Mouse (Mus musculus) mature B cell (primary cell): ENCODE data around the gene Rbm4b.

Experiments used
- in situ Hi-C: fragments of 300-500 bp; cut with MboI; formaldehyde crosslinking; loops from 2 replicates; pipeline ENCODE4 v1.14.3; 2019

Rbm4b gene

DNA sequence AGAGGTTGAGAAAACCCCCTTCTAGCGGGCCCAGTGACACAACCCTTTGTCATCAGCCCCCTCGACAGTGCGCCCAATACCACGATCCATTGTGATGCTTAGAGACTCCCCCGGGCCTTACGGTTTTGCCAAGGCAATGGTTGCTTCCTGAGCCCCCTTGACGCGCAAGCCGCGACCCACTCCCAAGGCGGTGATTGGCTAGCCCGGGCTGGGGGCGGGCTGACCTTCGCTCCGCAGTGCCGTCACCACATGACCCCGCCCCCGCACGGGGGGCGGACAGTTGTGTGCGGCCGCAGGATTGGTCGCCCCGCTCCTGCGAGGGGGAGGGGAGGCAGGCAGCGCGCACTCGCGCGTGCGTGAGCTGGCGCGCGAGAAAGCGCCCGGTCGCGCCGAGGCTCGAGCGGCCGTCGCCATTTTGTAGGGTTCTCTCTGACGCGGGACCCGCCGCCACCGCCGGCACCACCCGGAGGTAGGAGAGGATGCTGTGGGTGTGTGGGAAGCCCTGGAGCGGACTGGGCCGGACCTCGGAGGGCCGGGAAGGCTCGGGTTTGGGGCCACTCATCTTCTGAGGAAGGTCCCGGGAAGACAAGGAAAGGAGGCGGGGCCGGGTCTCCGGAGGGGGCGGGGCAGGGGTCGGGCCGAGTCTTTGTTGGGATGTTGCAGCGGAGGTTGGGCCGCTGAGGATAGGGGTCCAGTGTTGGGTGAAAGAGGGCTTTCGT, at the start of gene Rbm4b:
Gene Rbm4b, plus strand, starts transcription at position 305 of the 719 bp plus-strand sequence.
- in situ Hi-C loops, result no loop called here

- in situ Hi-C loops, result no loop called here
Observed at GRCm38 (mm10) chr19:4708765-4709164, 47.5 kb upstream of the Rbm4b start.

- in situ Hi-C loops, result no loop called here
Observed at GRCm38 (mm10) chr19:4711098-4711600, 45.1 kb upstream of the Rbm4b start, which contains the start of gene Sptbn2. Sptbn2 (plus strand) TSS chr19:4711167.

DNA sequence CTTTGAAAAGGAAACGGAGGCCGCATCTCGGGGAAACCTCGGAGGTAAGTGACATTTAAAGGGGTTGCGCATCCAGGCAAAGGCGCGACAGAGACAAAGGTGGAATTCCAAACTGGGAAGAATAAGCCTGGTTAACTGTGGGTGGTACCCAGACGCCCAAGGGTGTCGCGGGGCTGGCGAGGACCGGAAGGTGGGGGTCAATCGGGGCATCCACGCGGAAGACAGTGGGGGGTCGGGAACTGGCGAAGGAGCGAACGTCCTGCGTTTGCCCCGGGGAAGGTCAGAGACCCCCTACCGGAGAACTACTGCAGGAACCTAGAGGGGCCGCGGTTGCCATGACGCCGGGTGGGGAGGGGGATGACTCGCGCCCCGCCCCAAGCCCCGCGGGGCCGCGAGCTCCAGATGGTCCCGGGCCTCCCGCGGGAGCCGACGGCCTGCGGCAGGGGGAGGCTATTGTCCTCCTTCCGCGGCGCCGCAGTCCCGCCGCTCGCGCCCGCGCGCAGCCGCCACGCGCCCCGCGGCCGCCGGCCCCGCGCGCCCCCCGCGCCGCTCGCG, 44.6 kb upstream of the Rbm4b start:
- in situ Hi-C loops, result no loop called here

DNA sequence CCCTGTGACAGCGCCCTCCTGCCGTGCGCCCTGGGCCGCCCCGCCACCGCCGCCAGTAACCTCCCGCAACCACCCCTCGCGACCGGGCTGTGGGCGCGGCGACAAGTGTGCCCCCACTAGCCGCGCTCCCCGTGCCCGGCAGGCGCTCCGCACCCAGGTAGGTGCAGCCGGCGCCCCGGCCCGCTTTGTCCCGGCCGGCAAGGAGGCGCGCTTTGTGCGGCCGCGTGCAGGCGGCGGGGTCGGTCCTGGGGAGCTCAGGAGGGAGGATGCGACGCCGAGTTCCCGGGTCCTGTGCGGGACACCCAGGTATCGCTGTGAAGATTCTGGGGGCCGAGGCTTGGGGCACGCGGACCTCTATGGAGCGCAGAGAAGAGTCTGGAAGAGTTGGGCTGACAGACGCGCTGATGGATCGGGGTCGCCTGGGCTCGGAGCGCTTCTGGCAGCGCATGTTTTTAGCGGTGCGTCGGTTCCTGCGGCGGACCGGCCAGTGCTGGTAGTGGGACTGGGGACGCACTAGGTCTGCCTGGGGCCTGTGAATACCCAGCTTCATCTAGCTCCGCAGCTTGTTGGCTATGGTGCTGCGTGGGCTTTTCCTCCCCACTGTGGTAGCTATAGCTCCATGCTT, 44.0 kb upstream of the Rbm4b start:
- in situ Hi-C loops, result no loop called here

DNA sequence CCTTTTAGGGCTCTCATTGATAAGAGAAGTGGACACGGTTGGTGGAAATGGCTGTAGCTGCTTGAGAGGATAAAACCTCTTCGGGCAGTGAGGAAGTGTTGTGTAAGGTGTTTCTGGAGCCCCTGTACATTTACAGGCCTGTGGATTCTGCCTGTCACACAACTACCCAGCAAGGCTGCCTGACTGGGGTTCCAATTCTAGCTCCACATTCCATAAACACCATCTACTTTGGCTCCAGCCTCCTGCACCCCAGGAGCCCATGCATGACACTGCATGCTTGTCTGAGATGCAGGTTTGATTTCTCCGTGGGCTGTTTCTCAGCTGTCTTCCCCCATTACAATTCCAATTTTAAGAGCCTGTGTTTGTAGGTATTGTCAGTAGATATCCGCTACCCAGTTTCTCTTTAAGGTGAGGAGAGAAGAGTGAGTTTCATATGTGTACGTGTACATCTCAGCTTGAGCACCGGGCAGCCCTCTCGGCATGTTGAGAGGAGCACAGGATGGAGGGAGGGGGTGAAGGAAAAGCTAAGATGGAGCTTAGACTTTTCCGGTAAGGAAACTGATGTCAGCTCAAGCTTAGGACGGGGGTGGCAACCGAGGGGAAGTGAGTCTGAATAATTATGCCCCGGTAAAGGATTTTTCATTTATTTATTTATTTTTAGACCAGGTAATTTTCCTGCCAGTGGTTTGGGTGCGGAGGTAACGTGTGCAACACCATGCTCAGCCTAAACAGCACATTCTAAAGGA, 43.3 kb upstream of the Rbm4b start:
- in situ Hi-C loops, result no loop called here

DNA sequence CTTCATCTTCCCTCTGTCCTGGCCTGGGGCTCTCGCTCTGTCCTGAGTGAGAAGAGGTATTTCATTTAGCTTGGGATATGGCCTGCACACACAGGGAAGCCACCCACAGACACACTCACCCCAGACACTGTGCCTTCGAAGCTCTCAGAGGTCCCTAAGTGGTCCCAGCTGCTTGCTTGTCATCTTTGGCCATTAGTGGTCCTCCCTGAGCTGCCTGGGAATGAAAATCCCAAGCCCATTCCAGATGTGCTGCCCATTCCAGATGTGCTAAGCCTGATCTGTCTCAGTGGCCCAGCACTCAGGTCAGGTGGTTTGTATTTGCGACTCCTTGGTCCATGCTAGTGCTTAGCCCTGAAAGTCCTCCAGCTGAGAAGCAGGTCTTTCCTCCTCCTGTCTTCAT, 42.4 kb upstream of the Rbm4b start:
- in situ Hi-C loops, result no loop called here

GRCm38 (mm10) chr19:4716756-4717155, 39.5 kb upstream of the Rbm4b start:
- in situ Hi-C loops, result no loop called here

- in situ Hi-C loops, result no loop called here
Observed at GRCm38 (mm10) chr19:4717281-4717680, 39.0 kb upstream of the Rbm4b start.

DNA sequence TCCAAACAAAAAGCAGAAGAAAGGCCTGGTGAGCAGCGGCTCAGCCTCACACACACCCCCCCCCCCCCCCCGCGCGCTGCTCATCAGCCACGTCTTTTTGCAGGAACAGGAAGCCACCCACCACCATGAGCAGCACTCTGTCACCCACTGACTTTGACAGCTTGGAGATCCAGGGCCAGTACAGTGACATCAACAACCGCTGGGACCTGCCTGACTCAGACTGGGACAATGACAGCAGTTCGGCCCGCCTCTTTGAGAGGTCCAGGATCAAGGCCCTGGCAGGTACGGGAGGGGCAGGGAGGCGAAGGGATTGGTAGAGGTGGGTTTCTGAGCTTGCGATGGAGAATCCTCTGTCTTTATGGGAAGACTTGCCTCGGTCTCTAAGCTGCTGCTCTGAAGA, 37.6 kb upstream of the Rbm4b start:
- in situ Hi-C loops, result no loop called here

- in situ Hi-C loops, result no loop called here
Observed at GRCm38 (mm10) chr19:4719351-4719764, 36.9 kb upstream of the Rbm4b start.

- in situ Hi-C loops, result no loop called here
Observed at GRCm38 (mm10) chr19:4720112-4720511, 36.2 kb upstream of the Rbm4b start.

DNA sequence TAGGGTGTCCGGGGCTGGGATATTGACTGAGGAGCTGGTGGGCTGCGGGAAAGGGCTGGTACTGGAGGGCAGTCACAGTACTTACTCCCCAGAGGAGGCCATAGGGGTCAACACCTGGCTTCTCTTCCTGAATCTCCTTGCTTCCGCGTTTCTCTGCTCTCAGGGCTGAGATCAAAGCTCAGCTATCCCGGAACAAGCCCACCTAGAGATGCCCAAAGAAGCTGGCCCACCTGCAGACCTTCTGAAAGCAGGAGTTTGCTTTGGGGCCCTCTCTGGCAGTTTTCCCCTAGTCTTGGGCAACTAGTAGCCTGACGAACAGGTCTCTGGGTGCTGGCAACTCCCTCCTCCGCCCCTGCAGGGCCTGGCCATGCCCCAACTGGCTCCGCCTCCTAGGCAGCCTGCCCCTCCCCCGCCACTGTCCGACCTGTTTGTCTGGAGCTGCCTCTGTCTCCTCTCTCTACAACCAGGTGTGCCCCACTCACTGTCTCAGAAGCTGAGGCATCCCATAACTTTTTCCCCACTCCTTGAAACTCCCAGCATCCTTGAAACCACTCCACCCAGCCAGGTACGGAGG, 35.5 kb upstream of the Rbm4b start:
- in situ Hi-C loops, result no loop called here

DNA sequence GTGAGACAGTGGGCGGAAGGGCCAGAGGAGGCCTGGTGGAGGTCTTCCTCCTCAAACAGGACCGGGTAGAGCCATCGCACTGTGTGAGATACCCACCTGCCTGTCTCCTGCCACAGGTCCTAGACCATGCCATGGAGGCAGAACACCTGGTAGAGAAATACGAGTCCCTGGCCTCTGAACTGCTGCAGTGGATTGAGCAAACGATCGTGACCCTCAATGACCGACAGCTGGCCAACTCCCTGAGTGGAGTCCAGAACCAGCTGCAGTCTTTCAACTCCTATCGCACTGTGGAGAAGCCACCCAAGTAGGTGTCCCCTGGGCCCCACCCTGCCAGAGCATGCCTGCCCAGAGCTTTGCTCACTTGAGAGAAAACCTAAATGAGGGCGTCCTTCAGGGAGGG, 27.1 kb upstream of the Rbm4b start:
- in situ Hi-C loops, result no loop called here

DNA sequence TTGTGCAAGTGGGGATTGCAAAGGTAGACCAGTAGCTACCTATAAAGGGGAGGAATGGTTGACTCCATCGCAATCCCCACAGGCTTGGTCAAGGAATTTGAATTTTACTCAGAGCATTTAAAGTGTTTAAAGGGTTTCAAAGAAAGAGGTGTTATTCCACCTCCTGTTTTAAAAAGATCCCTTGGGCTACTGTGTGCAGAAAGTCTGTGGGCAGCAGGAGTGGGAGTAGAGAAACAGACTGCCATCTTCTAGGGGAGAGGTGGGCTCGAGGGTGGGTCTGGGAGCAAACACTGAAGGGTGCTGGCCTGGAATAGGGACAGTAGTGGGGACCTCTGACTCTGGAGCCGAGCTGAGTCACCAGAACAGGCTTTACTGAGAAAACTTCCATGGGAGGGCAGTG, 23.2 kb upstream of the Rbm4b start:
- in situ Hi-C loops, result no loop called here

DNA sequence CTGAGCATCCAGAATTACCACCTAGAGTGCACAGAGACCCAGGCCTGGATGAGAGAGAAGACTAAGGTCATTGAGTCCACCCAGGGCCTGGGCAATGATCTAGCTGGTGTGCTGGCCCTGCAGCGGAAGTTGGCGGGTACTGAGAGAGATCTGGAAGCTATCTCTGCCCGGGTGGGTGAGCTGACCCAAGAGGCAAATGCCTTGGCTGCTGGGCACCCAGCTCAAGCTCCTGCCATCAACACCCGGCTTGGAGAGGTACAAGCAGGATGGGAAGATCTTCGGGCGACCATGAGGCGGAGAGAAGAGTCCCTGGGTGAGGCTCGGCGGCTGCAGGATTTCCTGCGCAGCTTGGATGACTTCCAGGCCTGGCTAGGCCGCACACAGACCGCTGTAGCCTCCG, 18.4 kb upstream of the Rbm4b start:
- in situ Hi-C loops, result no loop called here

DNA sequence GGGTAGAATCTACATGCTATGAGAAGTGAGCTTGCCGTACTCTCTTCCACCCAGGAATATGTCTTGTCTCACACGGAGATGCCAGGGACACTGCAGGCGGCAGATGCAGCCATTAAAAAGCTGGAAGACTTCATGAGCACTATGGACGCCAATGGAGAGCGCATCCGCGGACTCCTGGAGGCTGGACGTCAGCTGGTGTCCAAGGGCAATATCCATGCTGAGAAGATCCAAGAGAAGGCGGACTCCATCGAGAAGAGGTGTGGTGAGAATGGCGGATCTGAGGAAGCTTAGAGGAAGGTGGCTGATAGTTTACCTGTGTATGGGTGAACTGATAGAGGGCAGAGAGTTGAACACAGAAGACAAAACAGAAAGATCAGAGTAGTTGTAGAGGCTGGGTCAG, 17.2 kb upstream of the Rbm4b start:
- in situ Hi-C loops, result no loop called here

GRCm38 (mm10) chr19:4739762-4740161, 16.5 kb upstream of the Rbm4b start:
- in situ Hi-C loops, result no loop called here

DNA sequence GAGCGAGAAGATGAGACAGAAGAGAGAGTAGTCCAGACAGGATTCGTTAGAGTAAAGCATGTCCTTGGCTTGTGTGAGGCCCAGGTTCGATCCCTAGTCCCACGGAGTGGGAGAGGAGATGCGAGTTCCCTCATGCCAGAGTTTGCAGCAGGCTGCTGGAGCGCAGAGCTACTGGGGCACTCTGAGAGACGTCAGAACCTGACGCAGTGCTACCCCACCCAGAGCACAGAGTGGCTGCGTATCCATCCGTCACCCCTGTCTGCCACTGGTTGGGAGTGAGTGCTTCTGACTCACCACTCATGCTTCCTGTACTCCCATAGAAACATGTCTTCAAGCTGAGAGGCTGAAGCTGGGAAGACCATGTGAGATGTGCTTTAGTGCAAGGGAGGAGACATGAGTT, 14.8 kb upstream of the Rbm4b start:
- in situ Hi-C loops, result no loop called here

DNA sequence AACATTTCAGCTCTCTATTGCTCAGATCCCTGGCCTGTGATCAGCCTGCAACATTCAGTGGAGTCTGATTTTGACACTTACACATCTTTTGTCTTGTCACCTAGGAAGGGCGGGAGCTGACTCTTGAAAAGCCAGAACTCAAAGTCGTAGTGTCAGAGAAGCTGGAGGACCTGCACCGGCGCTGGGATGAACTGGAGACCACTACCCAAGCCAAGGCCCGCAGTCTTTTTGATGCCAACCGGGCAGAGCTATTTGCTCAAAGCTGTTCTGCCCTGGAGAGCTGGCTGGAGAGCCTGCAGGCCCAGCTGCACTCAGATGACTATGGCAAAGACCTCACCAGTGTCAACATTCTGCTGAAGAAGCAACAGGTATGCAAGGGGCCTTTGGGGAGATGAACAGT, 14.1 kb upstream of the Rbm4b start:
- in situ Hi-C loops, result no loop called here

DNA sequence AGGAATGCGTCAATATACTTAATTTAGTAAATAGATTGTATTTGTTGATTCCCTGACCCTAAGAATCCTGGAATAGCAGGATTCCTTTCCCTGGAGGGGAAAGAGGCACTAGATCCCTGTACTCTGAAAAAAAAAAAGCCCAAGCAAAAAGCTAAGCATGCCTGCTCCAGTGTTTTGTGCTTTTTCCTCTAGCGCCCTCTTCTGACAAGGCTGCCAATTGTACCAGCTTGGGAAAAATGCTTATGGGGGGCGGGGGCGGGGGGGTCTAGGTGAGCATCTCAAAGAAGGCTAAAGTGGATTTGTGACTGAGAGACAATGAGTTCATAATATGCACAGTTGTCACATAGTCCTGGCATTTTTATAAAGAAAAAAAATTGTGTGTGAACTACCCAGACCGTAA, 12.8 kb upstream of the Rbm4b start:
- in situ Hi-C loops, result no loop called here

DNA sequence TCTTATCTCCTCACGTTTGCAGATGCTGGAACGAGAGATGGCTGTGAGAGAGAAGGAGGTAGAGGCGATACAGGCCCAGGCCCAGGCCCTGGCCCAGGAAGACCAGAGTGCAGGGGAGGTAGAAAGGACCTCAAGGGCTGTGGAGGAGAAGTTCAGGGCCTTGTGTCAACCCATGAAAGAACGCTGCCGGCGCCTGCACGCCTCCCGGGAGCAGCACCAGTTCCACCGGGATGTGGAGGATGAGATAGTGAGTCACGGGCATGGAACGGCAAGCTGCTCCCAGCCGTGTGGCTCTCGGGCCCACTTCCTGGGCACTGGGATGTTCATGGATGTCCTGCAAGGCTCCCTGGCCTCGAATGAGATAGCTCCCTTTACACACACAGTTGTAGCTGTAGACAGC, 12.3 kb upstream of the Rbm4b start:
- in situ Hi-C loops, result no loop called here
